Mouse (Mus musculus) gastrocnemius, postnatal 4 days (tissue): ENCODE results near the gene Cep19. TPM values are rescaled to one million over a fixed set of nuclear protein-coding genes. Genes with fewer than 3 reads are reported as not detected.
"Not testable (repeated sequence)": the region's sequence is repeated elsewhere in the genome, so short reads cannot be mapped to it uniquely, and the experiment has no call there.

ENCODE experiments used
- DNase-seq, 2 experiments: peaks; one replicate each; pipeline ENCODE4 v3.0.0; 2021 to 2022; ENCODE audit warnings: low spot score in 2 of 2, mixed read lengths in 2 of 2
- long read RNA-seq, 2 experiments: library from polyadenylated mRNA; stranded (forward); transcript quantifications; one replicate each; pipeline ENCODE4 v2.0.0; 2021
- total RNA-seq, 2 experiments: library from RNA; stranded (reverse); gene quantifications; 2 replicates each; pipeline ENCODE4 v1.2.3; 2021

Cep19 gene
- 1 to 10 TPM; 8.0 TPM for total RNA-seq
- long read RNA-seq, experiment 1, transcript Cep19-202 (4 exons, 1,718 nt): major isoform, 14 of 19 reads
- long read RNA-seq, experiment 1, partial matches to known transcripts: 0 of 19 reads
- long read RNA-seq, experiment 1, other reads (novel, unspliced or antisense): 5 of 19 reads
- long read RNA-seq, experiment 2, transcript Cep19-202 (4 exons, 1,718 nt): major isoform, 10 of 15 reads
- long read RNA-seq, experiment 2, partial matches to known transcripts: 0 of 15 reads
- long read RNA-seq, experiment 2, other reads (novel, unspliced or antisense): 5 of 15 reads

- peak; percentile 77 to 87 for DNase-seq
These were observed at the start of gene Cep19, which contains the start of gene Pigx for GRCm38 (mm10) chr16:32099638-32100150. Gene Cep19, plus strand, starts transcription at chr16:32099800. Gene Pigx, minus strand, starts transcription at chr16:32099740.

GRCm38 (mm10) chr16:32058817-32059216 is 40.8 kb upstream of the Cep19 start:
- DNase-seq: no peak

- DNase-seq: no peak
These were observed 39.6 kb upstream of the Cep19 start for GRCm38 (mm10) chr16:32059840-32060523.

GRCm38 (mm10) chr16:32062226-32062625 is 37.4 kb upstream of the Cep19 start:
- no peak for DNase-seq

- no peak for DNase-seq
These were observed 35.7 kb upstream of the Cep19 start for GRCm38 (mm10) chr16:32063900-32064299.

- DNase-seq: no peak
These were observed 32.7 kb upstream of the Cep19 start for GRCm38 (mm10) chr16:32066899-32067298.

GRCm38 (mm10) chr16:32068389-32069300 is 31.0 kb upstream of the Cep19 start:
- DNase-seq: no peak

- DNase-seq: not testable (repeated sequence)
These were observed 29.5 kb upstream of the Cep19 start for GRCm38 (mm10) chr16:32070070-32070469.

GRCm38 (mm10) chr16:32075762-32076161 is 23.8 kb upstream of the Cep19 start:
- no peak for DNase-seq

- DNase-seq: no peak
These were observed 23.2 kb upstream of the Cep19 start for GRCm38 (mm10) chr16:32076406-32076805.

GRCm38 (mm10) chr16:32077648-32078407 is 21.8 kb upstream of the Cep19 start:
- DNase-seq: no peak

GRCm38 (mm10) chr16:32078408-32078990 is 21.1 kb upstream of the Cep19 start:
- no peak for DNase-seq

GRCm38 (mm10) chr16:32078991-32079511 is 20.5 kb upstream of the Cep19 start, which contains the start of gene Pak2:
Gene Pak2, minus strand, starts transcription at chr16:32079342.
- peak; percentile 80 to 87 for DNase-seq

GRCm38 (mm10) chr16:32087629-32088443 is 11.8 kb upstream of the Cep19 start:
- DNase-seq: no peak

- no peak for DNase-seq
These were observed 8.1 kb upstream of the Cep19 start for GRCm38 (mm10) chr16:32091466-32091865.

- not testable (repeated sequence) for DNase-seq
These were observed 1.8 kb upstream of the Cep19 start for GRCm38 (mm10) chr16:32097757-32098156.

- peak in 1 of 2 experiments; percentile 35 for DNase-seq
These were observed 533 bp upstream of the Cep19 start for GRCm38 (mm10) chr16:32098897-32099637.

GRCm38 (mm10) chr16:32102295-32102694 is 2.7 kb downstream of the Cep19 start:
- DNase-seq: no peak
